Mouse (Mus musculus) retina, postnatal 1 day (tissue): ENCODE measurements around the gene Zzef1.
A peak's percentile ranks its signal among the peaks of the same experiment; 100 is the strongest.

ENCODE experiments used
- DNase-seq: peaks from one replicate; pipeline ENCODE4 v3.0.0-alpha.2; 2012

Zzef1 gene

GRCm38 (mm10) chr11:72923116-72923515, 127.1 kb downstream of the Zzef1 start:
- no peak for DNase-seq

- no peak for DNase-seq
Measured at GRCm38 (mm10) chr11:72924458-72924857, 128.4 kb downstream of the Zzef1 start.

- no peak for DNase-seq
Measured at GRCm38 (mm10) chr11:72925067-72925466, 129.0 kb downstream of the Zzef1 start.

- DNase-seq, result peak; percentile 72
Measured at GRCm38 (mm10) chr11:72926226-72926890, 130.3 kb downstream of the Zzef1 start.

GRCm38 (mm10) chr11:72928516-72928915, 132.5 kb downstream of the Zzef1 start:
- DNase-seq, result no peak

DNA sequence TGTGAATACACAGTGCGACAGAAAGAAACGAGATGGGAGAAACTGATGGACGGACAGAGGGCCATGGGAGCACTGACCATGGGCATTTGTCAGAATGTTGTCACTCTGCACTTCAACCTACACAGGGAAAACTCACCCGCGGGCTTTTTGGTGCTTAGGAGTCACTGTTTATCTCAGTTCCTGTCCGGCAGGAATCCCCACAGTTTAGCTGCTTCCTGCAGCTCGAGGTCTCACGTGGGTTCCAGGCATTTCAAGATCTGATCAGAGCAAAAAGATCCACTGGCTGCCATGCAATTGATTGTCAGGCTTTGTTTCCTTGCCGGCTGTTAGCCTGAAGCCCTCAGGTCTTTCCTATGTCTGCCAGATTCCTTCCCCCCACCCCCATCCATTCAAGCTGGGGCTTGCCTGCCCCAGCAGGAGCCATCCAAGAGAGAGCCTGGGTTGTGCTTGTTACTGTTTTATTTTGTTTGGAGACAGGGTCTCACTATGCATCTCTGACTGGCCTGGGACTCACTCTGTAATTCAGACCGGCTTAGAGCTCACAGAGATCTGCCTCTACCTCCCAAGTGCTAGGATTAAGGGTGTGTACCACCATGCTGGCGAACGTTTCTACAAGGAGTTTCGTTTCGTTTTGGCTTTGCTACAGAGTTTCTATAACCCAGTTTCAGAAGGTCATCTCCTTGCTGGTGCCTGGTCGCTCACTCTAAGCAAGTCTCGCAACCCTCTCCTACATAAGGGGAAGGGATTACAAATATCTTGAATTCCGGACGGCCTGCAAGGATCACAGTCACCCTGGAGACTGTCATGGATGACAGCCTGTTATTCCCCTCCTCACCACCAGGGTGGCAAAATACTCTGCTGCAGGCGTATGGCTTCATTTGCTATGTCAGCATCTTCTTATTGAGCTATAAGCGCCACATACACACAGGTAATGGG, 144.4 kb downstream of the Zzef1 start:
- DNase-seq, result peak; percentile 72

- DNase-seq, result no peak
Measured at GRCm38 (mm10) chr11:72944996-72945793, 149.2 kb downstream of the Zzef1 start.

DNA sequence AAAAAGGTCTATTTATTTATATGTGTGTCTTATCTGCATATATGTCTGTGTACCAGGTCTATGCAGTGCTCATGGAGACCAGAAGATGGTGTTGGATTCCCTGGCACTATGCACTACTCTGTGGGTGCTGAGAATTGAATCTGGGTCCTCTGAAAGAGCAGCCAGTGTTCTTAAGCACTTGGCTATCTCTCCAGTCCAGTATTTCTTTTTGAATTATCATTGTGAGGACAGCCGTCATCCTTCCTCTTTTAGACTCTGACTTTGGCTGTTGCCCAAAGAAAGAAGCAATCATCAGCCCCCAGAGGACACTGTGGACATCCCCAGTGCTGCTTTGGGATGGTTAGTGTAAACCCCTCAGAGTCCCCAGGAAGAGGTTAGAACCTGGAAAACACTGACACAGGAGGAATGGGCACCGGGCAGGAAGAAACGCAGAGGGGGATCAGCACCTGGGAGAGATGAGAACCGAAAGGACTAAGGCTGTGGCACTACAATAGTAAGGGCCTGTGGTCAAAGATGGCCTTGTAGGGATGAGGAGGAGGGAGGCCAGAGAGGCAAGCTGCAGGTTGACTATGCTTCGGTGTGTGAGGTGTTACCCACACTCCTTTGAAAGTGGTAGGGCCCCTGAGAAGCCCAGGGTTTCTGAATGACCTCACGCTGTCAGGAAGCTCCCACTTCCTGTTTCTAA, 150.0 kb downstream of the Zzef1 start:
- no peak for DNase-seq

- no peak for DNase-seq
Measured at GRCm38 (mm10) chr11:72946560-72947119, 150.6 kb downstream of the Zzef1 start.

DNA sequence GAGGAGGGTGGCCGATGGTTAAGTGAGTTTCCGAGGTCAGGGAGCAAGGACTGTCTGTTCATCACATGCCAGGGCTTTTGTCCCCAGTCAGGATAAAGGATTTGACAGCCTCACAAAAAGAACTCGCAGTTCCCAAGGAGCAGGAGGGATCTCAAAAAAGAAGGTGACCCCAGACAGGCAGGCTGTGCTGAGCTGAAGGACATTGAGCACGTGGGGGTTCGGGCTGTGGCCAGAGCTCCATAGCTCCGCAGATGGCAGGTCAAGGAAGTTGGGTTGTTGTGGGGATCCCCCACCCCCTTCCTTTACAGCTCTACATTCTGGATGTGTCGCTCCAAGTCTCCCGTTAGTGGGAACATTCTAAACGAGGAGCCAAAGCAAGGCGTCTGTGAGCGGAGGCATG, 151.8 kb downstream of the Zzef1 start:
- no peak for DNase-seq

DNA sequence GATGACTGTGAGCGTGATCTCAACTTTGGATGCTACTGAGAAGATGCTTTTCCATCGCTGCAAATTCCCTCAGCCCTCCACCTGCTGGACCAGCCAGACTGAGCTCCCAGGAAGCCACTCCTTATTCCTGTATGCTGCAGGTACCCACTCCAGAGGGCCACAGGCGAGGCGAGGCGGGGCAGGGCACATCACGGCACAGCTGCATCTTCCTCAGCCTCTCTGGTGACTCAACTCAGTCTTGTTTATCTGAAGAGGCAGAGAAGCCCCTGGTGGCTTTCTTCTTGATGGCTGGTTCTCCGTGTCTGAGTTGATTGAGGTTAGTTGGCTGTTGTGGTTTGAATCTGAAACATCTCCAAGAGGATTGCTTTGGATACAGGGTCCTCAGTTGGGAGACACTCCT, 152.2 kb downstream of the Zzef1 start:
- DNase-seq, result no peak

DNA sequence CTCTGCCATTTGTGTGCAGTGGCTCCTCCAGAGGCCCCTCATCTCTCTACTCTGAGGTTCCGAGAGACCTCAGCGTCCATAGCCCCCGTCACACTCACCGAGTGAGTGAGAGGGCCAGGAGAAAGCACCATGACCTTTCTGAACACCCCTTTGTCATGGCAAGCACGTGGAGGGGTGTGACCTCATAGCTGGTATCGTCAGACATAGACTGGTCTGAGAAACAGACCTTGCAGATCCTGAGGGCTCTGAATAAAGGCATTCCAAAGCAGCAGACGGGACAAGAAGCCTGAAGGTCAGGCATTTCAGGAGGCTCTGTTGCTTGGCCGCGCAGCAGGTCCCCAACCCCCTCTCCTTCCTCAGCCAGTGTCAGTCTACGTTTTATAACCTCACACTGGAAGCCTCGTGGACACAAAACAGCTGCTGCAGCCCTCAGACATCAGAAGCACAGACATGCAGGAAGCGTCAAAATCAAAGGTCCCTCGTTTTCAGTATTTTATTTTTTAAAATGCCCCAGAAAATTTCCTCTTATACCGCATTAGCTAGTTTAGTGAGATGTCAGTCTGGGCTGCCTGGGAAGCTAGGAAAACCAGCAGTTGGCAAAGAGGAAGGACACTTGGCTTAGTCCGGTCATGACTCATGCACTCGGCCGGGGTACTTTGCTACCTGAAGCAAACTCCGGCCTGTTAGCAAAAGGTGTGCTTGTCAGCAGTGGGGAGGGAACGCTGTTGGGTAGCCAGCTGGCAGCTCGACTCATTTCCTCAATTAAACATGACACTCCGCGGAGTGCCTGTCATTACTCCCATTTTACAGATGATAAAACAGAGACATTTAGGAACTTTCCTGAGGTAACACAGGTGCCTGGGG, 155.3 kb downstream of the Zzef1 start:
- DNase-seq, result no peak

- DNase-seq, result no peak
Measured at GRCm38 (mm10) chr11:72952226-72952625, 156.2 kb downstream of the Zzef1 start.

GRCm38 (mm10) chr11:72952697-72953096, 156.7 kb downstream of the Zzef1 start:
- DNase-seq, result no peak

DNA sequence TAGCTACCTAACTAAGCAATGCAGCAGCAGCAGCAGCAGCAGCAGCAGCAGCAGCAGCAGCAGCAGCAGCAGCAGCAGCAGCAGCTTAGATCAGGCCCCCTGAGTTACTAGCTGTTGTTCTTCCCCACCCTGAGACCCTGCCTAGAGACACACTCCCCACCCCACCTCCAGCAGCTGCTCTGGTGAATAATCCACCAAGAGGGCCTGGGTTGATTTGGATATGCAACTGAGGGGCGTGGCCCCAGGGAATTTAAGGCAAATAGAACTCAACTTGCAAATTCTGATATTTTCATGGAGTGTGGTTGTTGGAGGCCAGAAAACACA, 157.1 kb downstream of the Zzef1 start:
- DNase-seq, result no peak

- no peak for DNase-seq
Measured at GRCm38 (mm10) chr11:72953440-72954151, 157.6 kb downstream of the Zzef1 start.

DNA sequence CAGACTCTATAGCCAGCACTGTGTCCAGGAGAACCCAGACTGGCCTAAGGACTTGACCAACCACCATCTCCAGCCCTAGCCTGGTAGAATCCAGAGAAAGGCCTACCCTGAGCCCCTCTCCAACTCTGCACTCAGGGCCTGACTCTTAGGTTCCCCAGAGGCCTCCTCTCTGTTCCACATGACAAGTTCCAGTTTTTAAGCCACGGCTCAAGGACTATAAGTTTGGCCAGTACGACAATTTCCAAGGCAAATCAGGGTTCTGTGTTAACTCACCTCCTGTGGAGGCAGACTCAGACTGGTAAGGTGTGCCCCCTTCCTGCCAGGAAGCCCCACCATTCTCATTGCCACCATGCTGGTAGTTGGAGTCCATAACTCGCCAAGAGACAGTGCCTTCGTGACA, 158.2 kb downstream of the Zzef1 start:
- DNase-seq, result no peak

DNA sequence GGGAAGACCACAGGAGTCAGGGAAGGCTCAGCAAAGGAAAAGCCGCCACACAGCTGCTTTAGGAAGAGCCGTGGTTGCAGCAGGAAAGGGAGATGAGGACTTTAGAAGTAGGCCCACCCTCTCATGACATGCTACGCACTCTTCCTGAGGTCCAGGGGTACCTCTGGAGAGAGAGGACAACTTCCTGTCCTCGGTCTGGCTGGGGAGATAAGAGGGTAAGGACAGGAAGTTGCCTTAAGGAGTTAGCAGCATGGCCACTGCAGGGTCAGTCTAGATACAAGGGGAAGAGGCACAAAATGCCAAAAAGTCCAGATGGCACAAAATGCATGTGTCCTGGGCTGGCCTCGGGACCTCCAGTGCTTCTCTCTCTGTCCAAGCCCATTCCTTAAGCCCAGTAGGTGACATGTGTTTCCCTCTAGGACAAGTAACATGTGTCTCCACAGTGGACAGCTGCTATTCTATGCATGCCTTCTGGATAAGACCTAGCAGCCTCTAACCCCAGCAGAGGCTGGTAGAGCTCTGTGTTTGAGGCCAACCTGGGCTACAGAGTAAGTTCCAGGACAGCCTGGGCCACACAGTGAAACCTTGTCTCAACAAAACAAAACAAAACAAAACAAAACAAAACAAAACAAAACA, 159.4 kb downstream of the Zzef1 start:
- DNase-seq, result no peak

- DNase-seq, result no peak
Measured at GRCm38 (mm10) chr11:72957318-72957717, 161.3 kb downstream of the Zzef1 start.

GRCm38 (mm10) chr11:72959924-72960679, 164.1 kb downstream of the Zzef1 start:
- no peak for DNase-seq
